Mouse (Mus musculus): ENCODE measurements around the gene Insig2. TPM values are rescaled to one million over a fixed set of nuclear protein-coding genes. Genes with fewer than 3 reads are reported as not detected.

Gene Insig2
- polyA plus RNA-seq, 1 experiment: 43.8 TPM

DNA sequence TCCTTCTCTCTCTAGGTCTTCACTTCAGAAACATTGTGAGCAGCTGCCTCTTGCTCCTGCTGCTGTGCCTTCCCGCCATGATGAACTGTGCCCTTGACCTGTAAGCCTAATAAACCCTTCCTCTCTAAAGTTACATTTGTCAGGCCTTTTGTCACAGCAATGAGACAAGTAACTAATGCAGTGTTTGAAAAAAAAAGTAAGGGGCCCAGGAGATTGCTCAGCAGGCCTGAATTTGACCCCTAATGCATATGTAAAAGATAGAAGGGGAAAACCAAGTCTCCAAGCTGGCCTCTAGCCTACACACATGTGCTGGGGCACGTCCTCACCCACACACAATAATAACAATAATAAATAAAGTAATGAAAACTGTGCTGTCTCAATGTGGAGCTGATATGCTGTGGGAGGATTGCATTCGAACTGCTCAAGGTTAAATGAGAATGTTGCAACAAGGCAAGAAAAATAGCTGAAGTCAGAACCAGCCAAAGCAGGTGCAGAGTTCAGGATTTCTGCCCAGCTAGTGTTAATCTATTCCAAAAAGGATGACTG, 56.4 kb downstream of the Insig2 start:
- Histone ChIP-seq H3K4me1 (ENCODE audit: control insufficient read depth, insufficient read depth, low read length) (no peaks in the 10 kb centered on the region), H3K27me3 (replicated peaks; ENCODE audit: control insufficient read depth, insufficient read depth, low read length) (no peaks in the 10 kb centered on the region), H3K36me3 (ENCODE audit: control insufficient read depth, insufficient read depth, low read length) (no peaks in the 10 kb centered on the region), H3K27ac (ENCODE audit: insufficient read depth, low read depth, low read length) (no peak overlapping the region), H3K4me3 (ENCODE audit: insufficient read depth, low read depth, low read length) (no peak overlapping the region)
- no peak for DNase-seq
- 40% methylated on average over 3 of the region's 3 CpGs for WGBS
- TF ChIP-seq CTCF (conservative IDR thresholded peaks at IDR 0.05; ENCODE audit: insufficient read depth, insufficient read length, low read depth, low read length): no peak
- no peak for TF ChIP-seq POLR2A (IDR thresholded peaks at IDR 0.05; ENCODE audit: low read depth, low read length)

DNA sequence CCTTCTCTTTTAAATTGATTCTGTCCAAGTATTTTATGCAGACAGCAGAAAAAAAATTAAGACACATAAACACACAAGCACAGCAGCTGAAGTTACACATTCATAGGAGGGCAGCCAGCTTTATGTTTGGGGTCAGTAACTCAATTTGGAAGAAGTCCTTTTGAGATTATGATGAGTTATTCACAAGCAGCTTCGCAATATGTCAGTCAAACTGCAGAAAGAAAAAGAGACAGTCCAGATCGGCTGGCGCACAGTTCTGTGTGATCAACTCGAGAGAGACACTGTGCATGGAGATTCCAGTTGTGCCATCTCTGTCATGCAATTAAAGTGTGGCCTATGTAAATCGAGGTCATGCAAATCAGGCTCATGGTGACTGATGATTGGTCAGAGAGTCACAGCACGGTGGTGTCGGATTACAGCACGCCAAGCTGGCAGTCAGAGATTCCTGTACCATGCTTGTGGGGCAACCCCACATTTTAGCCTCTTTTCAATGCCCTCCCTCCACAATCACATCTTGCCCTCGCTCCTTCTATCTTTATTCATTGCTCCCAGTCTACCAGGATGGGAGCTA, 72.1 kb downstream of the Insig2 start:
- Histone ChIP-seq H3K27me3 (replicated peaks; ENCODE audit: control insufficient read depth, insufficient read depth, low read length) (no peaks in the 10 kb centered on the region), H3K27ac (ENCODE audit: insufficient read depth, low read depth, low read length) (no peak overlapping the region), H3K4me3 (ENCODE audit: insufficient read depth, low read depth, low read length) (no peak overlapping the region), H3K36me3 (ENCODE audit: control insufficient read depth, insufficient read depth, low read length) (no peaks in the 10 kb centered on the region), H3K4me1 (ENCODE audit: control insufficient read depth, insufficient read depth, low read length) (no peaks in the 10 kb centered on the region)
- 66% methylated on average over 9 of the region's 9 CpGs for WGBS
- no peak for TF ChIP-seq POLR2A (IDR thresholded peaks at IDR 0.05; ENCODE audit: low read depth, low read length)
- no peak for TF ChIP-seq CTCF (conservative IDR thresholded peaks at IDR 0.05; ENCODE audit: insufficient read depth, insufficient read length, low read depth, low read length)
- no peak for DNase-seq

Other genes starting within 250 kb of the Insig2 start
- gene Ccdc93, start 98.5 kb upstream of the Insig2 start, polyA plus RNA-seq (2012; rRNA removed): 9.4 and 10.2 TPM in 2 replicates
- gene Htr5b, start 195.9 kb upstream of the Insig2 start, polyA plus RNA-seq (2012; rRNA removed): not detected in 2 replicates
- 30.3 and 42.4 TPM in 2 replicates for gene Ddx18, start 235.4 kb upstream of the Insig2 start, polyA plus RNA-seq (2012; rRNA removed)

All from kidney, adult 2 months (tissue).